In the genomic region with DNA sequence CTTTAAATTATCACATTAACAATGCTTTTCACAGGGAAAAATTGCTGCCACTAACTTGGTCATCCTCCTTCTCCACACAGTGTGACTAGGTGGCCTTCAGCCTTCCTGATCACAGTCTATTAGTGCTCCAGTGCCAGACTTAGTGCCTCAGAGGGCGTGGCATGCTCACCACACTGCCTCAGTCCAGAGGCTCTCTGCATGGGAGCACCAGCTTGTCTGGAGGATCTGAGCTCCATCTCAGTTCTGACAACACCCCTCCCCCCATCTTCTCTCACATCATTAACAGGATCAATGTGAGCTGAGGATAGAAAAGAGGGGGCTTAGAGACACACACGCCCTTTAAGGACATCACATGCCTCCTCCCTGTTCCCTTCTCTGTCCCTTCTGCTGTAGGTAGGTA, we compare ENCODE assay signal across 17 mouse cellular contexts. TPM values are rescaled to one million over a fixed set of nuclear protein-coding genes. Genes with fewer than 3 reads are reported as not detected.
DNase-seq lines count a peak whose midpoint lies in the region; ATAC-seq and TF ChIP-seq lines count a peak whose summit lies in the region.
"Had no signal": no experiment of that assay in that cellular context is flagged by ENCODE, and none has a peak within 500 bp of the region (broad histone marks: within the 10 kb centered on the region; RNA-seq: fewer than 3 reads in every experiment).

No protein-coding gene starts in this region.

- no peaks in the 10 kb centered on the region for H3K9me3 ChIP-seq in forebrain, embryonic 14.5 days (replicated peaks; ENCODE audit: control insufficient read depth, low read length)
- no peaks in the 10 kb centered on the region for H3K9me3 ChIP-seq in hindbrain, embryonic 12.5 days (replicated peaks)
- H3K9me3 ChIP-seq: limb, embryonic 13.5 days had no signal

- peaks cover 20% of the 10 kb centered on the region for H3K36me3 ChIP-seq in forebrain, embryonic 14.5 days (ENCODE audit: control insufficient read depth, insufficient read depth, low read length)
- H3K36me3 ChIP-seq in hindbrain, embryonic 12.5 days: peaks cover 11% of the 10 kb centered on the region
- H3K36me3 ChIP-seq in myocyte (ENCODE audit: control insufficient read depth, insufficient read depth): peaks cover 3% of the 10 kb centered on the region

- 0 out of 2 replicates have a peak overlapping the region, but pooled peaks have one; percentile 6 for H3K27ac ChIP-seq in layer of hippocampus, adult 2 months
- no peak overlapping the region for H3K27ac ChIP-seq in forebrain, embryonic 14.5 days (ENCODE audit: low read depth, low read length)
- no peak overlapping the region for H3K27ac ChIP-seq in hindbrain, embryonic 12.5 days
- H3K27ac ChIP-seq: left cerebral cortex, adult 2 months; limb, embryonic 13.5 days had no signal

- ATAC-seq in forebrain, embryonic 14.5 days: peak; percentile 45
- ATAC-seq in hindbrain, embryonic 12.5 days (ENCODE audit: low FRiP score): peak; percentile 65; the same call in 1 of the 2 replicates
- ATAC-seq: CD4-positive, CD25-positive, alpha-beta regulatory T cell, adult 4 months had no signal

- H3K27me3 ChIP-seq in forebrain, embryonic 14.5 days (replicated peaks; ENCODE audit: control insufficient read depth, insufficient read depth, low read length): no peaks in the 10 kb centered on the region
- H3K27me3 ChIP-seq in hindbrain, embryonic 12.5 days: no peaks in the 10 kb centered on the region
- no peaks in the 10 kb centered on the region for H3K27me3 ChIP-seq in myocyte (ENCODE audit: control insufficient read depth, insufficient read depth, insufficient read length)
- H3K27me3 ChIP-seq: limb, embryonic 13.5 days had no signal

- peaks cover 24% of the 10 kb centered on the region for H3K4me1 ChIP-seq in forebrain, embryonic 14.5 days (ENCODE audit: control insufficient read depth, insufficient read depth, low read length)
- H3K4me1 ChIP-seq in hindbrain, embryonic 12.5 days: peaks cover 46% of the 10 kb centered on the region
- H3K4me1 ChIP-seq: megakaryocyte, embryonic 14.5 days had no signal

- H3K4me3 ChIP-seq in layer of hippocampus, adult 2 months: no peak overlapping the region
- H3K4me3 ChIP-seq in forebrain, embryonic 14.5 days (ENCODE audit: low read depth, low read length): no peak overlapping the region
- H3K4me3 ChIP-seq in hindbrain, embryonic 12.5 days: no peak overlapping the region
- H3K4me3 ChIP-seq in myocyte: no peak overlapping the region
- H3K4me3 ChIP-seq: erythroblast, embryonic 14.5 days; left cerebral cortex, adult 2 months; limb, embryonic 13.5 days; megakaryocyte, embryonic 14.5 days had no signal

- no peak overlapping the region for H3K9ac ChIP-seq in forebrain, embryonic 14.5 days (ENCODE audit: low read length)
- H3K9ac ChIP-seq in hindbrain, embryonic 12.5 days: no peak overlapping the region
- H3K9ac ChIP-seq: limb, embryonic 13.5 days had no signal

- H3K4me2 ChIP-seq in forebrain, embryonic 14.5 days (ENCODE audit: low read length): no peak overlapping the region
- no peak overlapping the region for H3K4me2 ChIP-seq in hindbrain, embryonic 12.5 days (replicated peaks)
- H3K4me2 ChIP-seq in myocyte (ENCODE audit: low read depth): no peak overlapping the region
- H3K4me2 ChIP-seq: limb, embryonic 13.5 days had no signal

- no peak for DNase-seq in layer of hippocampus, adult 2 months (ENCODE audit: low spot score in 2 of 2)
- DNase-seq in layer of hippocampus, adult 8-10 months (ENCODE audit: low spot score in 2 of 2): no peak
- no peak for DNase-seq in forebrain, embryonic 14.5 days (ENCODE audit: low spot score)
- DNase-seq in right cerebral cortex, postnatal 4 days: no peak
- DNase-seq in frontal cortex, postnatal 14 days (ENCODE audit: low spot score in 2 of 2): no peak
- DNase-seq: heart, postnatal 14 days; kidney, adult 11 months; kidney, postnatal 4 days; right cerebral cortex, postnatal 25 days; thymus, adult 18-20 months had no signal

- H3K79me2 ChIP-seq in myocyte (ENCODE audit: control insufficient read depth, insufficient read depth): peaks cover 90% of the 10 kb centered on the region

- TF ChIP-seq POLR2A in myocyte (IDR thresholded peaks at IDR 0.05; ENCODE audit: insufficient read length, low read depth): peak; percentile 27

- no peak overlapping the region for H3ac ChIP-seq in myocyte (ENCODE audit: control insufficient read depth, insufficient read length)

- TF ChIP-seq CTCF in layer of hippocampus, adult 2 months (conservative IDR thresholded peaks at IDR 0.05): no peak

- WGBS in forebrain, embryonic 14.5 days: 54% methylated on average over 2 of the region's 2 CpGs
- WGBS in hindbrain, embryonic 12.5 days: 49% methylated on average over 2 of the region's 2 CpGs

TF ChIP-seq in myocyte, 11 proteins besides CTCF, POLR2A, EP300 and RAD21:
- TF ChIP-seq MYOD1 (IDR thresholded peaks at IDR 0.05; ENCODE audit: control insufficient read depth in 1 of 3, insufficient read length in 2 of 3, low read depth in 2 of 3) (peak in 1 of 3 experiments; percentile 1), USF1 (IDR thresholded peaks at IDR 0.05; ENCODE audit: low read depth) (no peak)
TF ChIP-seq in myocyte: peak in this region for 1.

RNA-seq across cellular contexts. Expression of a gene that starts 50.3 kb away (rescaled TPM):
- 100 to 1,000 TPM; 709 to 737 TPM for total RNA-seq in layer of hippocampus, adult 2 months (2021)
- 100 to 1,000 TPM; 617 to 716 (median 673) TPM for total RNA-seq in layer of hippocampus, adult 8-10 months (2022)
- 1,380 and 2,008 TPM in 2 replicates for polyA plus RNA-seq in forebrain, embryonic 14.5 days (2014; fragmentation: Nextera tagmentation; extraction: Ambion mirVana)
- polyA plus RNA-seq in hindbrain, embryonic 12.5 days (2016; fragmentation: Nextera tagmentation; extraction: Ambion mirVana): 1,280 and 1,328 TPM in 2 replicates
- polyA plus RNA-seq in myocyte (2012; fragmentation: generic; extraction: Trizol): 40.6 TPM
- polyA plus RNA-seq: erythroblast, embryonic 14.5 days had no signal

Comparison
In these comparisons a context has a peak if more than half of its experiments do, and no peak if none do; other contexts are left out.
1. RNA of a gene that starts 50.3 kb away (polyA plus RNA-seq): 1,380 to 2,008 TPM in forebrain, embryonic 14.5 days and 1,280 to 1,328 TPM in hindbrain, embryonic 12.5 days; 40.6 TPM in myocyte (single experiment); every median in the first group is over 10 times any median in the second.